Comparison of ENCODE assay signal across 8 mouse cellular contexts in the genomic region with DNA sequence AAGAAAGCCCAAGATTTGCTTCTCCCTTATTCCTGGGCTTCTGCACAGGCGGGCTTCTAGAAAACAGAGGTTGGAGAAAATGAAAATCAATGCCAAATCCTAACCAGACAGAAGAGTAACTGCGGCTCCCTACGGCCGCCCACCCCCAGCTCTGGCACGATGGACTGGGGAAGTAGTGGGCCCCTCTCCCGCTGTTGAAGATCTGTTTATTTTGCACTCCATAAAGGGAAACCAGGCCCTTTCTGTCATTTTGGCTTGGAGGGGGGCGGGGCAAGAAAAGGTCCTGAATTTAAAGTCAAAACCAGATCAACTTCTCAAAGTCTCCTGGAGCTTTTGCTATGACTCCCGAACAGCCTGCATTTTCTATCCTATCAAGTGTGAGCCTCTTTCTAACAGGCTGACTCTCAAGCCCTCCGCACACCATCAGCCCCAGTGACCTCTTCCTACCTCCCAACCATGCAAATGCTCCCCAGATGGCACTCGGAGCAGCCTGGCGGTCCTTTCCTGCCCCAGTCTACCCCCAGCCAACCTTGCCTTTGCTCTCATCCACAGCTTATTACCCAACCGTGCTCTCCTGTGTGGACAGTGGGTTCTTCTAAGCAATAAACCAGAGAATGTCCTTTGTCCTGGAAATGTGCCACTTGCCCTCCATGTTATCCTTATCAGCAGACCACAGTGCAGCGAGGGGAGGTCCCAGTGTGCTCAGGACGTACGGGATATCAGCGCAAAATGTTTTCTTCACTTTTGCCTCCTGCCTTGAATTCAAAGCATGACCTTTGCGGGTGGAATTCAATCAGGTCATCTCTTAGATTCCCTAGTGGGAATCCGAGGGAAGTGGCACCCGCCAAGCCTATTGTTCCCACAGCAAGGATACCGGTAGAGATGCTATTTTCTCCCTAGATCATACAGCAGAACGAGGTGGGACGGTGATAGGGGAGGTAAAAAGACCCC. TPM values are rescaled to one million over a fixed set of nuclear protein-coding genes. Genes with fewer than 3 reads are reported as not detected.
DNase-seq lines count a peak whose midpoint lies in the region; ATAC-seq and TF ChIP-seq lines count a peak whose summit lies in the region.

No protein-coding gene starts in this region.

- peak overlapping the region; percentile 35 for H3K4me2 ChIP-seq in lung, embryonic 16.5 days (ENCODE audit: low read depth, low read length)
- peak overlapping the region; percentile 28 for H3K4me2 ChIP-seq in embryonic facial prominence, embryonic 14.5 days (ENCODE audit: low read depth, low read length)
- H3K4me2 ChIP-seq in kidney, embryonic 16.5 days (replicated peaks; ENCODE audit: low read depth, low read length), result no peak overlapping the region

- ATAC-seq in lung, embryonic 16.5 days (ENCODE audit: low read depth), result peak; percentile 84
- peak; percentile 42 for ATAC-seq in embryonic facial prominence, embryonic 14.5 days (ENCODE audit: low read depth)
- no peak for ATAC-seq in kidney, embryonic 16.5 days (ENCODE audit: low FRiP score, low TSS enrichment)

- WGBS in lung, embryonic 16.5 days, result 24% methylated on average over 22 of the region's 22 CpGs
- WGBS in embryonic facial prominence, embryonic 14.5 days, result 39% methylated on average over 22 of the region's 22 CpGs
- 55% methylated on average over 22 of the region's 22 CpGs for WGBS in kidney, embryonic 16.5 days
- 70% methylated on average over 22 of the region's 22 CpGs for WGBS in cerebellum, adult 2 months

- no peaks in the 10 kb centered on the region for H3K9me3 ChIP-seq in lung, embryonic 16.5 days (ENCODE audit: control insufficient read depth, low read length)
- no peaks in the 10 kb centered on the region for H3K9me3 ChIP-seq in embryonic facial prominence, embryonic 14.5 days (ENCODE audit: control insufficient read depth, low read length)
- H3K9me3 ChIP-seq in kidney, embryonic 16.5 days (ENCODE audit: low read length), result no peaks in the 10 kb centered on the region

- H3K4me1 ChIP-seq in lung, embryonic 16.5 days (replicated peaks; ENCODE audit: control insufficient read depth, insufficient read depth, low read length), result peaks cover 28% of the 10 kb centered on the region
- peaks cover 28% of the 10 kb centered on the region for H3K4me1 ChIP-seq in embryonic facial prominence, embryonic 14.5 days (ENCODE audit: control insufficient read depth, insufficient read depth, low read length)
- H3K4me1 ChIP-seq in kidney, embryonic 16.5 days (ENCODE audit: insufficient read depth, low read length), result peaks cover 18% of the 10 kb centered on the region
- no peaks in the 10 kb centered on the region for H3K4me1 ChIP-seq in cerebellum, adult 2 months (ENCODE audit: control insufficient read depth, insufficient read depth, low read length)

- no peak for TF ChIP-seq CTCF in cerebellum, adult 2 months (IDR thresholded peaks at IDR 0.05; ENCODE audit: borderline replicate concordance, insufficient read depth, low read depth, low read length)

- no peak overlapping the region for H3K4me3 ChIP-seq in lung, embryonic 16.5 days (ENCODE audit: low read length)
- no peak overlapping the region for H3K4me3 ChIP-seq in embryonic facial prominence, embryonic 14.5 days (ENCODE audit: low read depth, low read length)
- H3K4me3 ChIP-seq in kidney, embryonic 16.5 days (ENCODE audit: low read length), result no peak overlapping the region
- no peak overlapping the region for H3K4me3 ChIP-seq in cerebellum, adult 2 months (replicated peaks; ENCODE audit: insufficient read depth, low read depth, low read length)

- peak overlapping the region; percentile 40 for H3K9ac ChIP-seq in lung, embryonic 16.5 days (ENCODE audit: low read length)
- H3K9ac ChIP-seq in embryonic facial prominence, embryonic 14.5 days (ENCODE audit: low read depth, low read length), result 0 out of 2 replicates have a peak overlapping the region, but pooled peaks have one; percentile 5
- peak overlapping the region; percentile 6; the same call in 1 of the 2 replicates for H3K9ac ChIP-seq in kidney, embryonic 16.5 days (replicated peaks; ENCODE audit: low read length)

- TF ChIP-seq POLR2A in cerebellum, adult 2 months (IDR thresholded peaks at IDR 0.05; ENCODE audit: borderline replicate concordance, insufficient read depth, low read length), result no peak

- peak overlapping the region; percentile 86 for H3K27ac ChIP-seq in lung, embryonic 16.5 days (ENCODE audit: low read length)
- H3K27ac ChIP-seq in embryonic facial prominence, embryonic 14.5 days (replicated peaks; ENCODE audit: low read depth, low read length), result peak overlapping the region; percentile 74
- peak overlapping the region; percentile 54 for H3K27ac ChIP-seq in kidney, embryonic 16.5 days (ENCODE audit: low read length)
- no peak overlapping the region for H3K27ac ChIP-seq in cerebellum, adult 2 months (ENCODE audit: insufficient read depth, low read length)

- DNase-seq in lung, postnatal 14 days, result no peak
- DNase-seq in embryonic facial prominence, embryonic 14.5 days (ENCODE audit: low spot score), result peak; percentile 67
- DNase-seq in naive thymus-derived CD4-positive, alpha-beta T cell, adult 2 months (ENCODE audit: low read depth), result peak; percentile 10
- no peak for DNase-seq in cerebellum, adult 2 months
- DNase-seq in left cerebral cortex, adult 8-10 months (ENCODE audit: low spot score in 2 of 2), result no peak
- DNase-seq in layer of hippocampus, postnatal 14 days (ENCODE audit: low spot score in 2 of 2), result no peak

- no peaks in the 10 kb centered on the region for H3K36me3 ChIP-seq in lung, embryonic 16.5 days (ENCODE audit: control insufficient read depth, insufficient read depth, low read length)
- H3K36me3 ChIP-seq in embryonic facial prominence, embryonic 14.5 days (ENCODE audit: control insufficient read depth, insufficient read depth, low read length), result no peaks in the 10 kb centered on the region
- no peaks in the 10 kb centered on the region for H3K36me3 ChIP-seq in kidney, embryonic 16.5 days (ENCODE audit: insufficient read depth, low read length)

- no peaks in the 10 kb centered on the region for H3K27me3 ChIP-seq in lung, embryonic 16.5 days (ENCODE audit: control insufficient read depth, insufficient read depth, low read depth, low read length)
- no peaks in the 10 kb centered on the region for H3K27me3 ChIP-seq in embryonic facial prominence, embryonic 14.5 days (replicated peaks; ENCODE audit: control insufficient read depth, insufficient read depth, low read length)
- H3K27me3 ChIP-seq in kidney, embryonic 16.5 days (ENCODE audit: insufficient read depth, low read length), result no peaks in the 10 kb centered on the region
- H3K27me3 ChIP-seq in cerebellum, adult 2 months (ENCODE audit: control insufficient read depth, insufficient read depth, low read length), result no peaks in the 10 kb centered on the region

RNA-seq across cellular contexts. Expression of gene Fli1, which starts 23.3 kb away (rescaled TPM):
- polyA plus RNA-seq in lung, embryonic 16.5 days (2015; fragmentation: Nextera tagmentation; extraction: Ambion mirVana), result 32.8 and 34.9 TPM in 2 replicates
- 18.8 and 22.9 TPM in 2 replicates for polyA plus RNA-seq in embryonic facial prominence, embryonic 14.5 days (2014; fragmentation: Nextera tagmentation; extraction: Ambion mirVana)
- 29.4 and 30.3 TPM in 2 replicates for polyA plus RNA-seq in kidney, embryonic 16.5 days (2015; fragmentation: Nextera tagmentation; extraction: Ambion mirVana)
- 1.7 and 2.2 TPM in 2 replicates for polyA plus RNA-seq in cerebellum, adult 2 months (2012; rRNA removed)
- 1 to 10 TPM; 4.2 to 7.7 (median 6.6) TPM for total RNA-seq in left cerebral cortex, adult 8-10 months (2022)
- total RNA-seq in layer of hippocampus, postnatal 14 days (2021), result 1 to 10 TPM; 6.1 to 6.7 TPM

Comparison
In these comparisons a context has a peak if more than half of its experiments do, and no peak if none do; other contexts are left out.
1. DNase-seq: peak in embryonic facial prominence, embryonic 14.5 days (single experiment) and naive thymus-derived CD4-positive, alpha-beta T cell, adult 2 months (single experiment); none in lung, postnatal 14 days (single experiment), cerebellum, adult 2 months (0 of 2), left cerebral cortex, adult 8-10 months (0 of 2) and layer of hippocampus, postnatal 14 days (0 of 2).
2. Peak in every context shown above with its lines, with median percentiles within 50 percentile points of each other: H3K9ac ChIP-seq.